Mouse (Mus musculus) thymus, postnatal 36 days (tissue): Measurements from ENCODE around the gene Crp.

Experiments
- DNase-seq, 2 experiments: peaks; one replicate each; pipeline ENCODE4 v3.0.0; 2022; ENCODE audit warnings: mixed read lengths in 2 of 2

The Crp gene

DNA sequence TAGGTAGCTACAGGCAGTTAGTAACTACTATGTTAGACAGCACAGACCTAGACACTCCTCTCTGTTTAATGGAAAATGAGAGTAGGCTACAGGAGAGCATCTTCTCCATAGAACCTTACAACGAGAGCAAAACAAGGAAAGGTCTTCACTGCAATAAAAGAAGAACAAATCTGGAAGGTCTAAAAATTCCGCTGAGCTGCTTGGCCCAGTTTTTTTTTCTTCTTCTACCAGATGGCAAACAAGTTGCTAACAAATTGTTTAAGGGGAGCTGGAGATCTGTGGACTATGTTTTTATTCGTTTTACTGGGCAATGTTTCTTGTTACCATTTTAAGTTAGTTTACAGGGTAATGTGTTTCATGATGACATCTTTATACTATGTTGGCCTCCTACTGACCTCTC, 53.4 kb downstream of the Crp start:
- DNase-seq: no peak

DNA sequence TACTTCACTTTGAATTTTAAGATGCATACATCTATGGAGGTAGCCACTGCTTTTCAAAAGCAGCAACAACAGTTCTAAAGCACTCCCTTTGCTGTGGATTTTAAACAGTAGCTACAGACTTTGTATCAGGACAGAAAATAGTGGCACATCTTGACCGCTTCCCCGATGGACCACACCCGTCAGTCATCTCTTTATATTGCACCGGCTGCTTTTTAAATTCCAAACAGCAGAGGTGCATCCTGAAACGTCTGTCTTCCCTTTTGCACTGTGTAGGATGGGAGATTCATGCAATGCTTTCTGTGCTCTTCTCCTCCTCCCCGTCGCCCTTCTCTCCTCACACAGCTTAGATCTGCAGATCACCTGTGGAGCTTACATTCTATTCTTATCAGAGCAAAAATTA, 57.3 kb downstream of the Crp start:
- no peak for DNase-seq

DNA sequence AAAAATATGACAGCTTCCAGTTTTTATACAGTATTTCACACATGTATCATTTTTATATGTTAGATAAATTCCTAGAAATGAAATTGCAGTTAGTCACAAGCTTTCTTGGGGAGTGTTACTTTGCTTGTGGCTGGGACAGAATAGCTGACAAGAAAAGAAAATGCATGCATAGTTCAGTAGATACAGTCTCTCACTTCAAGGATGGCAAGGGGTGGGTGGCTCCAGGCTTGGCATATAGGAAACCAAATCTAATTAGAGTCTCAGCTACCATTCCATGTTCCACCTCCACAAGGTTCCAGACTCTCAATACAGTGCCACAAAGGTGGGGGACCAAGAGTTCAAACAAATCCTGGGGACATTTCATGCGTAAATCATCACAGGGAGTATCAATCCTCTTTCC, 61.7 kb downstream of the Crp start:
- DNase-seq: no peak

DNA sequence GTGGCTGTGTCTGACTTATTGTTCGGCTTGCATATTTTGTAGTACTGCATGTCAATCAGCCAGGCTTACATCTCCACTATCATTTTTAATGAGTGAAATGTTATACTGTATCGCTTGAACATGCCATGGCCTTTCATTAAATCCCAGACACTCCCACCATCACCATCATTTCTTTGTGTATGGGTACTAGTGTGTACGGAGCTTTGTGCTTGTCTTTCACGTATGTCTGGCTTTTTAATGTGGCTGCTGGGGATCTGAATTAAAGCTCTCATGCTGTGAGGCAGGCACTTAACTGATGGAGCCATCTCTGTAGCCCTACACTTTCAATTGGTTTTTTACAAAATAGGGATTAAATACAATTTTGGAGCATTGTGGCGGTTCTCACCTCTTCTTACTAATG, 81.3 kb downstream of the Crp start:
- DNase-seq: no peak

DNA sequence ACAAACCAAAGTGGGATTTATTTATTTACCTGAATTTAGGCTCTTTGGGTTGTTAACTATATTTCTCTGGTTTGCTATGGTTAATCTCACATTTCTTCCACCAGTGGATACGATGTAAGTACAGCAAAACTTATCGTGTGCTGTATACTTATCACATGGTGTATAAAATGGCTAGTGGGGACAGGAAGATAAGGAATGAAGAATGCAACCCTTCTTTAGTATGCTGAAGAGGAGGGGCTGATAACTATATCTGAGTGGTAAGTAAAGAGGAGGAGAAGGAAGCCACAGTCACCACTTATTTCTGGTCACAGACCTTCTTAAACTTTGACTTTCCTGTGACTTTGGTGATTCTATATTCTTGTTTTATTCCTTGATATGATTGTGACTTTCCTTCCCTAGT, 87.5 kb downstream of the Crp start:
- no peak for DNase-seq

DNA sequence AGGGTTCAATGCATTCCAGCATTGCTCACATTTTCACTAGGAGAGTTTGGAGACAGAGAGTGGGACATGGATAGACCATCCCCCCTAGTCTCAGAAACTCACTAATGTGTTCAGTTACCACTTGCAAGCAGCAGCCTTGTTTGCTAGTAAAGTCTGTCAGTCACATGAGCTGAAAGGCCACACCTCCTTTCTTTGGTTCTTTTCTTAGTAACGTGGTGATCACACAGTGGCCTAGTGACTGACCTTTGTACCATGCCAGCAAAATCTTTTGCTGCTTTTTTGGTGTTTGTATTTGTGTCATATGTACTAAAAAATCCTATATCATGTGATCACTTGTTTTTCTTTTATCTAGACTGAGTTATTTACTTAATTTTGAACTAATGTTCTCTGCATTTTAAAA, 88.0 kb downstream of the Crp start:
- no peak for DNase-seq

DNA sequence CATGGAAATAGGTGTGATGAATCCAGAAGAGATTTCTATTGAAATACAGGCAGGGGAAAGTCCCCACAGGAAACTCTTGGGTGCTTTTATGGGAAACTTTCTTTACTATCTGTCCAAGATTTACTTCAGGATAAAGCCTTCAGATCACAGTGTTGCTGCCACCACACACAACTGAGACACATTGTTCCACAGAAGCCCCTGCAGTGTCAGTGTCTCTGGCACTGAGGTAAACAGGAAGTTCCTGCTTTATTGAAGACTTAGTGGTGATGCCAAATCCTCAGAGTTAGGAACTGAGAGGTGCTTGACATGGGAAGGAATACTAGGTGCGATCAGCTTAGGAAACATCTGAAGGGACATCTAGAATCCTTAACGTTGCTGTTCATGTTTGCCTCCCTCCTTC, 131.1 kb downstream of the Crp start:
- DNase-seq: no peak

DNA sequence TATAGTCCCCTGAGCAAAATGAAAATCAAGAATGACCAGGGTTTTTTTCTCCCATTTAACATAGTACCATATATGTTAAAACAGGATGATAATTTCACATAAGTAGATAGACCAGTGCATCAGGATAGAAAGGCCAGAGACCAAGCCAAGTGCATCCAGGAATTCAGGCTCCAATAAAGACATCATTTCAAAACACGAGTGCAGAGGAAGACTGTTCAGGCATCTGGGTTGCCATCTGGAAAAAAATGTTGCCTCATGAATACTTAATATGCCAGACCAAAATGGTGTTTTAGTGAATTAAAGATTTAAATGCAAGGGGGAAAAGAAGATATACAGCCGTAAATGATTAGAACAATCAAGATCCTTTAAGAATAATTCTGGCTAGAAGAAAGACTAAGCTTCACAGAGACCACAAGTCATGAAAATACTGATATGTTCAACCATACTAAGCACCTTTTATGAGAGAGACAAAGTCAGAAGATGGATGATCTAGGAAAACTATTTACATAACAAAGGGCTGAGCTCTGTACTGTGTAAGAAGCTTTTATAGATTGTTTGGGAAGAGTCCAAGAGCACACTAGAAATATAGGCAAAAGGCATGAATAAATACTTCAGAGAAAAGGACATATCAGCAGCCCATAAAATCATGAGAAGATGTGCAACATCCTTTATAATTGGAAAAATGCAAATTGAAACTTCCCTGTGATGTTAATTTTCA, 149.3 kb downstream of the Crp start:
- no peak for DNase-seq

DNA sequence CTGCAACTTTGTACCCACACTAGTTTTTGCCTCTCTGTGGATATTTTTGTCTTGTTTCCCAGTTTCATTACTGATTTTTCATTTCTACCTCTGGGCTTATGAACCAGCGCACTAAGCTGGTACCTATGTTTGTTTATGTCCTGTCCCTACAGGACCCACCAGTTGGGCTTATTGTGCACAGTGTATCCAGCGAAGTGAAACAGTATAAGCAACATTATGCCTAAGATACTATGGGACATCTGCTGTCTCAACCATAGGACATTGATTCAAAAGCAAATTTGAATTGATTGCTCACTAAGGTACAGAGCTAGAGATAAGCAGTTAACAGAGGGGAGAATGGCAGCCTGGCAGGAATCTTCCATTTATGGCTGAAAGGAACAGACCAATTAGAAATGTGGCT, 150.3 kb downstream of the Crp start:
- DNase-seq: no peak

DNA sequence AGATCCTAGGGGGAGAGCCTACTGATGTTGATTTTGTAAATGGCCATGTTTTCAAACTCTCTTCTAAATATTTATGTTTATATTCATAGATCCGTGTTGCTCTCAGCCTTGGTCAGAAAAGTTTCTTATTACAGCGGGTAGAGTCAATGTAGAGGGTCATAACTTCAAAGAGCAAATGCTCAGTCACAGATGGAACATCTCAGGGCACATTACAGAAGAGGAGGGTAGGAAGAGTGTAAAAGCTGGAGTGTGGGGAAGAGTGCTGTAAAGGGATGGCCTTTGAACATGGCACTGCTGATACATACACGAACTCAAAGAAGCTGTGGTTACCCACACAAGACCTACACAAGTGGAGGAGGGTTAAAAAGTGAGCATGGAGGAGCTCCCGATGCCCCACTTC, 177.4 kb downstream of the Crp start:
- DNase-seq: no peak

DNA sequence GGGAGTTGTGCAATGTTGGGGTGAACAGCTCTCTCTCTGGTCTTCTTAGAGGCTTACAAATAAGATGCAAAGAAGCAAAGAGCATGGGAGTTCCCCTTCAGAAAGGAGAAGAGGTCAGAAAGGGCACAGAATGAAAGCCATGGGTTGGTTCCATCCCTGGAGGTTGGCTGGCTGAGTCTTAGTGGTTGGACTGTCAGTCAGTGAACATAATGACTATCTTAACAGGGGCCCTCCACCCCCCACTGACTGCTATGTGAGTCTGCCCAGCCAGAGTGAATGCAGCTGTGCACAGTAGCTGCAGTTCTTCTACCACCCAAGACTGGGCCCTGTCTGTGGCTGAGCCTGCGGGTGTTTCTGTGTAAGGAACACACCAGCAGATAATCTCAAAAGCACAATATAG, 178.8 kb downstream of the Crp start:
- DNase-seq: no peak
